In genomic region chr12:79435474-79435873, GRCm38 (mm10) we compare ENCODE assay signal across 23 mouse cellular contexts.
DNase-seq lines count a peak whose midpoint lies in the region; ATAC-seq and TF ChIP-seq lines count a peak whose summit lies in the region.
"Had no signal": no experiment of that assay in that cellular context is flagged by ENCODE, and none has a peak within 500 bp of the region (broad histone marks: within the 10 kb centered on the region; RNA-seq: fewer than 3 reads in every experiment).

No protein-coding gene starts in this region.

- H3K4me1 ChIP-seq in lung, postnatal 0 days (ENCODE audit: insufficient read depth, low read depth, low read length), result peaks cover 10% of the 10 kb centered on the region; the same call in 1 of the 2 replicates
- H3K4me1 ChIP-seq in stomach, embryonic 16.5 days (ENCODE audit: control insufficient read depth, insufficient read depth, low read length), result peaks cover 17% of the 10 kb centered on the region
- H3K4me1 ChIP-seq in midbrain, postnatal 0 days (ENCODE audit: insufficient read depth, low read length), result 0 out of 2 replicates have a peak, but pooled peaks cover 3% of the 10 kb centered on the region

- no peaks in the 10 kb centered on the region for H3K36me3 ChIP-seq in lung, postnatal 0 days (ENCODE audit: insufficient read depth, low read length)
- H3K36me3 ChIP-seq in stomach, embryonic 16.5 days (ENCODE audit: control insufficient read depth, insufficient read depth, low read length), result no peaks in the 10 kb centered on the region
- no peaks in the 10 kb centered on the region for H3K36me3 ChIP-seq in midbrain, postnatal 0 days (ENCODE audit: insufficient read depth, low read length)
- H3K36me3 ChIP-seq: forebrain, embryonic 15.5 days; hindbrain, embryonic 12.5 days; liver, embryonic 15.5 days; neural tube, embryonic 12.5 days had no signal

- peak; percentile 16 for DNase-seq in gastrocnemius, adult 18-20 months (ENCODE audit: low spot score)
- DNase-seq in gastrocnemius, postnatal 4 days (ENCODE audit: low spot score in 2 of 2), result no peak
- peak; percentile 57 for DNase-seq in lung, postnatal 0 days (ENCODE audit: low spot score)
- DNase-seq in lung, postnatal 10 days, result no peak
- peak; percentile 35 for DNase-seq in lung, postnatal 25 days (ENCODE audit: low spot score)
- DNase-seq in midbrain, postnatal 0 days (ENCODE audit: low spot score), result no peak
- no peak for DNase-seq in gastrocnemius, adult 8-10 months (ENCODE audit: low spot score in 2 of 2)
- DNase-seq: cerebellum, adult 8-10 months; heart, postnatal 10 days; kidney, adult 2 months; kidney, postnatal 14 days; right cerebral cortex, adult 18-20 months; thymus, adult 2 months had no signal

- TF ChIP-seq EP300 in lung, postnatal 0 days (IDR thresholded peaks at IDR 0.05), result peak; percentile 55

- H3K4me2 ChIP-seq in lung, postnatal 0 days (replicated peaks; ENCODE audit: low read depth, low read length), result no peak overlapping the region
- H3K4me2 ChIP-seq in stomach, embryonic 16.5 days (ENCODE audit: low read depth, low read length), result no peak overlapping the region
- H3K4me2 ChIP-seq in midbrain, postnatal 0 days (ENCODE audit: low read depth, low read length, poor library complexity, severe bottlenecking), result no peak overlapping the region
- H3K4me2 ChIP-seq: forebrain, embryonic 15.5 days; heart, embryonic 11.5 days; hindbrain, embryonic 12.5 days; liver, embryonic 15.5 days; midbrain, embryonic 11.5 days; neural tube, embryonic 12.5 days had no signal

- H3K9ac ChIP-seq in lung, postnatal 0 days (replicated peaks; ENCODE audit: low read depth), result no peak overlapping the region
- H3K9ac ChIP-seq in stomach, embryonic 16.5 days (ENCODE audit: low read length), result no peak overlapping the region
- H3K9ac ChIP-seq in midbrain, postnatal 0 days (replicated peaks; ENCODE audit: low read length, poor library complexity, severe bottlenecking), result no peak overlapping the region
- H3K9ac ChIP-seq: forebrain, embryonic 15.5 days; hindbrain, embryonic 12.5 days; liver, embryonic 15.5 days; neural tube, embryonic 12.5 days had no signal

- TF ChIP-seq CTCF in lung, postnatal 0 days (IDR thresholded peaks at IDR 0.05), result no peak
- TF ChIP-seq CTCF in midbrain, postnatal 0 days (IDR thresholded peaks at IDR 0.05), result no peak

- no peak overlapping the region for H3K4me3 ChIP-seq in lung, postnatal 0 days (ENCODE audit: low read depth, low read length)
- H3K4me3 ChIP-seq in stomach, embryonic 16.5 days (replicated peaks; ENCODE audit: low read length), result no peak overlapping the region
- no peak overlapping the region for H3K4me3 ChIP-seq in midbrain, postnatal 0 days (ENCODE audit: low read depth, low read length)
- H3K4me3 ChIP-seq: erythroblast, embryonic 14.5 days; forebrain, embryonic 15.5 days; hindbrain, embryonic 12.5 days; layer of hippocampus, adult 2 months; liver, embryonic 15.5 days; neural tube, embryonic 12.5 days had no signal

- 58% methylated on average over 3 of the region's 3 CpGs for WGBS in lung, postnatal 0 days
- WGBS in stomach, embryonic 16.5 days, result 79% methylated on average over 3 of the region's 3 CpGs
- 72% methylated on average over 3 of the region's 3 CpGs for WGBS in midbrain, postnatal 0 days

- ATAC-seq in lung, postnatal 0 days, result no peak
- ATAC-seq in stomach, embryonic 16.5 days (ENCODE audit: insufficient read depth, low FRiP score), result no peak
- no peak for ATAC-seq in midbrain, postnatal 0 days (ENCODE audit: low FRiP score)
- ATAC-seq: forebrain, embryonic 15.5 days; inflammation-experienced regulatory T-cells, adult 6 months had no signal

- H3K27me3 ChIP-seq in lung, postnatal 0 days (replicated peaks; ENCODE audit: insufficient read depth, low read length), result no peaks in the 10 kb centered on the region
- no peaks in the 10 kb centered on the region for H3K27me3 ChIP-seq in stomach, embryonic 16.5 days (ENCODE audit: control insufficient read depth, insufficient read depth, low read length)
- no peaks in the 10 kb centered on the region for H3K27me3 ChIP-seq in midbrain, postnatal 0 days (ENCODE audit: insufficient read depth, low read length)
- H3K27me3 ChIP-seq: forebrain, embryonic 15.5 days; hindbrain, embryonic 12.5 days; liver, embryonic 15.5 days; neural tube, embryonic 12.5 days had no signal

- no peaks in the 10 kb centered on the region for H3K9me3 ChIP-seq in lung, postnatal 0 days (ENCODE audit: low read length)
- H3K9me3 ChIP-seq in stomach, embryonic 16.5 days (replicated peaks; ENCODE audit: control insufficient read depth, low read length), result no peaks in the 10 kb centered on the region
- H3K9me3 ChIP-seq in midbrain, postnatal 0 days (ENCODE audit: low read length), result no peaks in the 10 kb centered on the region
- H3K9me3 ChIP-seq: forebrain, embryonic 15.5 days; hindbrain, embryonic 12.5 days; liver, embryonic 15.5 days; neural tube, embryonic 12.5 days had no signal

- H3K27ac ChIP-seq in lung, postnatal 0 days (ENCODE audit: low read length), result no peak overlapping the region; the same call in 1 of the 2 replicates
- peak overlapping the region; percentile 92 for H3K27ac ChIP-seq in stomach, embryonic 16.5 days (ENCODE audit: low read length)
- H3K27ac ChIP-seq in midbrain, postnatal 0 days (ENCODE audit: low read depth, low read length), result no peak overlapping the region
- H3K27ac ChIP-seq: forebrain, embryonic 15.5 days; hindbrain, embryonic 12.5 days; liver, embryonic 15.5 days; neural tube, embryonic 12.5 days had no signal

Comparison
In these comparisons a context has a peak if more than half of its experiments do, and no peak if none do; other contexts are left out.
1. DNase-seq: peak in gastrocnemius, adult 18-20 months (single experiment), lung, postnatal 0 days (single experiment) and lung, postnatal 25 days (single experiment); none in gastrocnemius, postnatal 4 days (0 of 2), lung, postnatal 10 days (single experiment), midbrain, postnatal 0 days (single experiment) and gastrocnemius, adult 8-10 months (0 of 2).